Mouse (Mus musculus): Measurements from ENCODE around the gene Sipa1l1. TPM values are rescaled to one million over a fixed set of nuclear protein-coding genes. Genes with fewer than 3 reads are reported as not detected.

The Sipa1l1 gene
- polyA plus RNA-seq, 1 experiment from 2014 or later: 14.3 TPM

DNA sequence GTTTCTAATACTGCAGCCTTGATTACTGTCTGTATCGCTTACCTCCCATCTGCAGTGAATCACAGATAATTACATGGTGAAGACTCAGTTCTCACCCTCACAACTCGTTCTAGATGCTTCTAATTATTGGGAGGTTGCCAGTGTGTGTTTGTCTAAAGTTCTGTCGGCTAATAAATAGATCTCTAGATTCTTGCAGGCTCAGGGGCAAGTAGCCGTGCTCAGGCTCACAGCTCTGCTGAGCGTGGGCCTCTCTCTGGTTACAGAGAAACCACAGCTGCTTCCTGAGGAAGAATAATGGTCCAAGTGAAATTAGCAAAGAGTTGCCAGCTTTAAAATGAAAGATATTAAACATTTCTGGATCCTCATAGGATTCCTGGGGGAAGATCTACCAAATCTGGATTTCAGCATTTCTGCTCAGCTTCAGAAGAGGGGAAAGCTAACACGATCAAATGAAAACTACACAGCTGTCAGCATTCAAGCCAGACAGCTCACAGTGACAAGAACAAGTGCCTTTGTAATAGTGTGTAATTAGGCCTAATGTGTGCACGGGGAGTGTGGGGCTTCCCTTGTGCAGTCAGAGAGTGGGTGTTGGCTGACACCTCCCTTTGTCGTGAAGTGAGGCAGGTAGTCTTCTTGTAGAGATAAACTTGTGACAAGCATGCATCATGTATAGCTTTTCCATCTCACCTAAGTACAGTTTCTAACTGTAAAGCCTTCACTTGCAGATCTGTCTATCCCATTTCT is 225.2 kb downstream of the Sipa1l1 start:
- Histone ChIP-seq H3K4me2 (replicated peaks) (no peak overlapping the region), H3K4me3 (replicated peaks) (no peak overlapping the region), H3K36me3 (no peaks in the 10 kb centered on the region), H3K4me1 (replicated peaks) (peaks cover 6% of the 10 kb centered on the region), H3K9ac (replicated peaks) (no peak overlapping the region), H3K27ac (no peak overlapping the region), H3K27me3 (no peaks in the 10 kb centered on the region), H3K9me3 (no peaks in the 10 kb centered on the region)
- no peak for ATAC-seq
- WGBS: 72% methylated on average over 8 of the region's 8 CpGs

DNA sequence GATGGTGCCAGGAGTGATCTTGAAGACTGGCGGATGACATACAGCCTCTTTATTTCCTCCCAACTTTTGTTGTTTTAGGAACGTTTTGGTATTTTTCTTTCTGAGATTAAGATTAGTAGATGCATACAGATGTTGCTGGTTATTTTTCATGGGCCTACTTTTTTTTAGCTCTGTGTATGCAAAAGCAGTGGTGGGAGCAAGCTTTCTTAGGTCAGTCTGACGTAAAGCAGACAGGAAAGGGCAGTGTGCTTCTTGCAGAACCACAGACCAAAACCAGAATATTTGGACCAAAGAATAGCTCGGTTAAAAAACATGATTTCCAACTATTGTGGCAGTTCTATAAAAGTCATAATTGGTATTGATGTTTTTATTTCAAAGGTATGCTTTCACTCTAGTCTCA is 226.1 kb downstream of the Sipa1l1 start:
- WGBS: 88% methylated on average over 4 of the region's 4 CpGs
- Histone ChIP-seq H3K4me3 (replicated peaks) (no peak overlapping the region), H3K36me3 (peaks cover 4% of the 10 kb centered on the region; the same call in 1 of the 2 replicates), H3K4me2 (replicated peaks) (no peak overlapping the region), H3K27ac (no peak overlapping the region), H3K9me3 (no peaks in the 10 kb centered on the region), H3K27me3 (no peaks in the 10 kb centered on the region), H3K4me1 (replicated peaks) (peaks cover 6% of the 10 kb centered on the region), H3K9ac (replicated peaks) (no peak overlapping the region)
- no peak for ATAC-seq

DNA sequence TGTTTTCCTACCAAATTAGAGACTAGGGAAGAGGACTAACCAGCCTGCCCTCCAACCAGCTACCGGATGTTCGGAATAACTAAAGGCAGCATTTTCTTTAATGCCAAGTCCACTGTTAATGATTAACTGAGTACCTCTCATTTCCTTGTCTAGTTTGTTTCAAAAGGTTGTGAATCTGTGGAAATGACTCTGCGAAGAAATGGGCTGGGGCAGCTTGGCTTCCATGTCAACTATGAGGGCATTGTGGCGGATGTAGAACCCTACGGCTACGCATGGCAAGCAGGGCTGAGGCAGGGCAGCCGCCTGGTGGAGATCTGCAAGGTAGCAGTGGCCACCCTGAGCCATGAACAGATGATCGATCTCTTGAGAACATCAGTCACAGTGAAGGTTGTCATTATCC is 228.1 kb downstream of the Sipa1l1 start:
- Histone ChIP-seq H3K27ac (no peak overlapping the region), H3K4me2 (replicated peaks) (no peak overlapping the region), H3K4me3 (replicated peaks) (no peak overlapping the region), H3K4me1 (replicated peaks) (peaks cover 6% of the 10 kb centered on the region), H3K9me3 (no peaks in the 10 kb centered on the region), H3K27me3 (no peaks in the 10 kb centered on the region), H3K36me3 (peaks cover 6% of the 10 kb centered on the region; the same call in 1 of the 2 replicates), H3K9ac (replicated peaks) (no peak overlapping the region)
- WGBS: 92% methylated on average over 8 of the region's 8 CpGs
- no peak for ATAC-seq

DNA sequence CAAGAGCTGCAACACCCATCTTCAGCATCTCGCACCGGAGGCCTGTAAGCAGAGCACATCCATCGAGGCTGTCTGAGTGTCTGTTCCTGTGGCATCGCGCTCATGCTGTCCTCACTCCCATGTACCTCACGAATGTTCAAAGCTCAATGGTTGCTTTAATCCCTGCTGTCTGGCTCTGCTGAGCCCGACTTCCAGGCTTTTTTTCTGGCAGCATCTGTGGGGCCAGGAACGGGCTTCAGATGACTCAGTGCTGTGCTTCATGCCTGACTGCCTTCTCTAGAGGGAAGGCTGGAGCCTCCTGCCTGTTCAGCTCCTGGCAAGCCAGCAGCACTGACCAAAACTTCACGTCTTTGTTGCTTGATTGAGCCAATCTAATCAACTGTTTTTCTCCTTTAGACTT is 228.6 kb downstream of the Sipa1l1 start:
- no peak overlapping the region for H3K4me3 ChIP-seq (replicated peaks)
- H3K4me2 ChIP-seq (replicated peaks): no peak overlapping the region
- H3K9me3 ChIP-seq: no peaks in the 10 kb centered on the region
- H3K27me3 ChIP-seq: no peaks in the 10 kb centered on the region
- no peak overlapping the region for H3K27ac ChIP-seq
- H3K9ac ChIP-seq (replicated peaks): no peak overlapping the region
- peaks cover 6% of the 10 kb centered on the region; the same call in 1 of the 2 replicates for H3K36me3 ChIP-seq
- no peak for ATAC-seq
- 51% methylated on average over 9 of the region's 9 CpGs for WGBS
- H3K4me1 ChIP-seq (replicated peaks): peaks cover 6% of the 10 kb centered on the region

DNA sequence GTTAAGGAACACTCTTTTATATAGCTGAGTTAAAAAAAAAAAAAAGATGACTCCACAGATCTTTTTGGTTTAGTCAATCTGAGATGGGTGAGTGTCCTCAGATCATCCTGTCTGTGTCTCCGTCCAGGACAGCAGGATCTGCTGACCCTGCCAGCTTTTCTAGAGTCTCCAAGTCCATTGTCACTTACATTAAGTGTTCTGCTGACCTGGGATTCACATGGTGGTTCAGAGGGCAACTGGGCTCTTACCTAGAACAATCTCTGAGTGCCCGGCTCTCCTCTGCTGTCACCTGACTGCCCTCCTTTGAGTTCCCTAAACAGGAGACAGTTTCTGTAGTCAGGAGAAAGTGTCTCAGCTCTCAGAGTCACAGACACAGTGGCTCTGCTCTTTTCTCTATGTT is 229.8 kb downstream of the Sipa1l1 start:
- Histone ChIP-seq H3K4me3 (replicated peaks) (no peak overlapping the region), H3K36me3 (peaks cover 11% of the 10 kb centered on the region; the same call in 1 of the 2 replicates), H3K4me1 (replicated peaks) (peaks cover 6% of the 10 kb centered on the region), H3K27ac (no peak overlapping the region), H3K4me2 (replicated peaks) (no peak overlapping the region), H3K9ac (replicated peaks) (no peak overlapping the region), H3K9me3 (no peaks in the 10 kb centered on the region), H3K27me3 (no peaks in the 10 kb centered on the region)
- no peak for ATAC-seq
- 89% methylated on average over 2 of the region's 2 CpGs for WGBS

DNA sequence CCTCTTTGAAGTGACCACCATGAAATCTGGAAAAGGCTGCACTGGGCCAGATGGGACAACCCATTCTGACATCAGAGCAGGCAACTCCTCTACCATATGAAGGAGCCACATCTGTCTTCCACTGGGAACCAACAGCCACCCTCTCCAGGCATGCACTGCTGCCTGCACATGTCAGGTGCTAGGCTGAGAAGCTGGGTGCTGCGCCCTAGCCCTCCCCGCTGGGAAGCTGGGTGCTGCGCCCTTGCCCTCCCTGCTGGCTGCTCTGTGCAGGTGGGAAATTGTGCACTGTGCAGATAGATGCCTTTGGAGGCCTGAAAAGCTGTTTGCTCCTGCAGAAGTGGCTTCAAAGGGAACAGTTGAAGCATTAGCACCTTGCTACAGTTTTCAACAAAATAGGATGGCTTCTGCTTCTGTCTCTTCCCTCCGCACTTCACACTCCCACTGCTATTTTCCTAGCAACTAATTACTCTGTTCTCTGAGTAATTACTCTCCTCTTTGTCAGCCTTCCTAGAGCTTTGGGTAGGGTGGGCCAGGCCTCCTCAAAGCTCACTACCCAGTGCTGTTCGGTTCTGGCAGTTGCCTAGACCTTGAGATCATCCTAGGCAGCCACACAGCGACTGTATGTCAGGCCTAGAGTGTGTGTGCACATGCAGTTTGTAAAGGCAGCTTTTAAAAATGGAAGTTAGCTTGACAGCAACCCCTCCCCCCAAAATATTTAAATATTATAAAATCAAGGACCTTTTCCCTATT is 231.0 kb downstream of the Sipa1l1 start:
- Histone ChIP-seq H3K4me3 (replicated peaks) (no peak overlapping the region), H3K27me3 (no peaks in the 10 kb centered on the region), H3K9me3 (no peaks in the 10 kb centered on the region), H3K27ac (no peak overlapping the region), H3K4me1 (replicated peaks) (peaks cover 6% of the 10 kb centered on the region), H3K4me2 (replicated peaks) (no peak overlapping the region), H3K36me3 (peaks cover 18% of the 10 kb centered on the region; the same call in 1 of the 2 replicates), H3K9ac (replicated peaks) (no peak overlapping the region)
- ATAC-seq: no peak
- 92% methylated on average over 6 of the region's 6 CpGs for WGBS

DNA sequence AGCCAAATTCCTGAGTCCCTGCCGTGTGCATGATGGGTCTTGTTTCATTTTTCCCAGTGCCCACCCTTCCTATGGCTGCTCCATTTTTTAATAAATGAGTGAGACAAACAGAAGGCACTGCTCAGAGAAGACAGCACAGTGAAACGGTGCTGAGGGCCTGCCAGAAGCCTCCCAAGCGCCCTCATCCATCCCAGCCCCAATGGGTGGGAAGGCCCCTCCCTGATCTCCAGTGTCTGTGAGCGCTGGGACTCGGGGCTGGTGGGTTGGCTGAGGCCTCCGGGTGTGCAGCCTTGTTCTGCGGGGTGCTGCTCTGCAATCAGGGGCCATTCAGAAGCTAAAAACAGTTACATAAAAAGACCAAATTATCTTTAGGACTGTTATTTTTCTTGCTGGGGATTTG is 231.7 kb downstream of the Sipa1l1 start:
- H3K4me2 ChIP-seq (replicated peaks): no peak overlapping the region
- H3K9ac ChIP-seq (replicated peaks): no peak overlapping the region
- no peak overlapping the region for H3K4me3 ChIP-seq (replicated peaks)
- peaks cover 6% of the 10 kb centered on the region for H3K4me1 ChIP-seq (replicated peaks)
- peaks cover 18% of the 10 kb centered on the region; the same call in 1 of the 2 replicates for H3K36me3 ChIP-seq
- 73% methylated on average over 7 of the region's 7 CpGs for WGBS
- H3K9me3 ChIP-seq: no peaks in the 10 kb centered on the region
- ATAC-seq: no peak
- no peaks in the 10 kb centered on the region for H3K27me3 ChIP-seq
- H3K27ac ChIP-seq: no peak overlapping the region

DNA sequence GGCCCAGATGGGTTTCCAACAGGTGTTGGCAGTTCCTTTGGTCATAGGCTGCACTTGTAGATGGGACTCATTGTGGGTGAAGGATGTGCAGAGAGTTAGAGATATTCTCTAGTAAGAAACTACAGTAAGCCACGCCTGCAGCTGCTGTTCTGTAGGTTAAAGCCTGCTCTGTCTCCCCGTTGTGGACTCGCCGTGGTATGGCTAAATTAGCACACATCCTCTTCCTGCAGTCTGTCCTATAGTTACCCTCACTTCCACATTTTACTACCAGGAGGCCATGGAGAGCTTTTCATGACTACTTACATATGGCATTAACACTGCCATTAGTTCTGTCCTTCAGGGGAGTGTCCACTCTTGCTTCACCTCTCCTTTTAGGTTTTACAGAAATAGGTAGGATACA is 232.3 kb downstream of the Sipa1l1 start:
- Histone ChIP-seq H3K4me1 (replicated peaks) (peaks cover 6% of the 10 kb centered on the region), H3K9ac (replicated peaks) (no peak overlapping the region), H3K36me3 (peaks cover 18% of the 10 kb centered on the region; the same call in 1 of the 2 replicates), H3K9me3 (no peaks in the 10 kb centered on the region), H3K27me3 (no peaks in the 10 kb centered on the region), H3K4me3 (replicated peaks) (no peak overlapping the region), H3K27ac (no peak overlapping the region), H3K4me2 (replicated peaks) (no peak overlapping the region)
- 92% methylated on average over 4 of the region's 4 CpGs for WGBS
- ATAC-seq: no peak

DNA sequence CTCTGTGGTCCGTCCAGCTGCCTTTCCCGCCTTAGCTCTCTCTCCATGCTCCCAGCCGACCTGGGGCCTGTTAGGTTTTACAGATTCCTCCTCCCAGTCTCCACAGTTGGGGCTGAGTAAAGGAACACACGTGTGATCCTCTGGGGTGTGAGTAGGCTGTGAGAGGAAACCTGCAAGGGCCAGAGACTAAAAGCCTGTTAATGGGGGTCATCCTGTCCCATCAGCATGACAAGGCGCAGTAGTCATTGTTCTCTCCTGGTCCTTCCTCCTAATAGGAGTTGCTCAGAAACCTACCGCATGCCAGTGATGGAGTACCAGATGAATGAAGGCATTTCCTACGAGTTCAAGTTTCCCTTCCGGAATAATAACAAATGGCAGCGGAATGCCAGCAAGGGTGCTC is 233.5 kb downstream of the Sipa1l1 start:
- no peak overlapping the region for H3K27ac ChIP-seq
- no peak overlapping the region for H3K9ac ChIP-seq (replicated peaks)
- 88% methylated on average over 9 of the region's 9 CpGs for WGBS
- ATAC-seq: no peak
- H3K4me2 ChIP-seq (replicated peaks): no peak overlapping the region
- no peaks in the 10 kb centered on the region for H3K9me3 ChIP-seq
- no peaks in the 10 kb centered on the region for H3K27me3 ChIP-seq
- H3K36me3 ChIP-seq: peaks cover 18% of the 10 kb centered on the region; the same call in 1 of the 2 replicates
- H3K4me3 ChIP-seq (replicated peaks): no peak overlapping the region
- H3K4me1 ChIP-seq (replicated peaks): peaks cover 2% of the 10 kb centered on the region

DNA sequence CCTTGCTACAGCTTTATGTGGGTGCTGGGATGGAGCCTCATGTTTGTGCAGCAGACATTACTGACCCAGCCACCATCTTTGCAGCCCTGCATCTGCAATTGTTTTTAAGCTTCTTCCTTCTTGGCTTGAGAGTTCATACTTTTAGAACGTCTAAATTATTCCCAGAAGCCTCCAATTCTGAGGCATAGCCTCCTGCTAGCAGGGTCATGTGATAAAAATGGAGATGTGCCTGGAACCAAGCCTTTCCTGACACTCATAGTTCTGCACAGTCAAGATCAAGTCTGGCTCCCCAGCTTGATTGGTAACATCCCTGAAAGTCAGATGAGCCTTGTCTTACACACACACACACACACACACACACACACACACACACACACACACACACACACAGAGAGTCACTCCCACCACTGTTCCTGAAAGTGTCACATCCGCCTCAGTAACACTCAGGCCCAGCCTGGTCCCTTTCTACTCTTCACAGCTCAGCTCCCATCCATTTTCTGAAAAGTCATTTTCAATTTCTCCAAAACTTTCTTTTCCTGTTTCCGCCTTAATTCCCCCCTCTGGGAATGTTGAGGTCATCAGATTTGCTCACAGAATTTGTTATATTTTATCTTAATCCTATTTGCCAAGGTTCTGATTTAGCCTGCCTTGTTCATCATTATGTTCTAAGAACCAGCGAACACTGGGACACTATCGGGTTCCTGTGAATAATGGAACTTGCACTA is 238.6 kb downstream of the Sipa1l1 start:
- H3K27ac ChIP-seq: no peak overlapping the region
- H3K9me3 ChIP-seq: 0 out of 2 replicates have a peak, but pooled peaks cover 3% of the 10 kb centered on the region
- no peak for ATAC-seq
- H3K27me3 ChIP-seq: no peaks in the 10 kb centered on the region
- H3K4me2 ChIP-seq (replicated peaks): no peak overlapping the region
- no peak overlapping the region for H3K9ac ChIP-seq (replicated peaks)
- 67% methylated on average over 5 of the region's 5 CpGs for WGBS
- peaks cover 13% of the 10 kb centered on the region; the same call in 1 of the 2 replicates for H3K36me3 ChIP-seq
- H3K4me3 ChIP-seq (replicated peaks): no peak overlapping the region
- H3K4me1 ChIP-seq (replicated peaks): peaks cover 3% of the 10 kb centered on the region; the same call in 1 of the 2 replicates

DNA sequence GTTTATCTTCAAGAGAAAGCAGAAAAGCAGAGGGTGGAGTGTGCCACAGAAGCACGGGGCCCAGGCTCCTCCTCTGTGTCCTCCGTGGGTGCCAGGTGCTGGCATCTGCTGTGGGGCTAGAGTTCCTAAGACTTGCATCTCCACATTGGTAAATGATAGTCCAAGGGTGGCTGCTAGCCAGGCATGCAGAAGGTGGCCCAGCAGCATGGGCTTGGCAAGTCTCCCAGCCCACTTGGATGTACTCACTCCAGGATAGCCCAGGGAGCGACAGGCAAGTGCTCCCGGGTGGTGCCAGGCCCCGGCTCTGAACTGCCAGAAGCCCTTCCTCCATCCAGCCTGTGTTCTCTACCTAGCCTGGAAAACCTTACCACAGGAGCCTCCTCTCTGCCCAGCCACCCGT is 239.4 kb downstream of the Sipa1l1 start:
- no peak for ATAC-seq
- WGBS: 90% methylated on average over 6 of the region's 6 CpGs

More for the DNA sequence above, 239.4 kb downstream of the Sipa1l1 start:
- Histone ChIP-seq H3K9ac (replicated peaks) (no peak overlapping the region), H3K4me2 (replicated peaks) (no peak overlapping the region), H3K36me3 (peaks cover 10% of the 10 kb centered on the region; the same call in 1 of the 2 replicates), H3K4me1 (replicated peaks) (peaks cover 3% of the 10 kb centered on the region; the same call in 1 of the 2 replicates), H3K27me3 (no peaks in the 10 kb centered on the region), H3K9me3 (0 out of 2 replicates have a peak, but pooled peaks cover 3% of the 10 kb centered on the region), H3K4me3 (replicated peaks) (no peak overlapping the region), H3K27ac (no peak overlapping the region)
